Mouse (Mus musculus): Measurements from ENCODE around the gene Islr. TPM values are rescaled to one million over a fixed set of nuclear protein-coding genes. Genes with fewer than 3 reads are reported as not detected.
A peak's percentile ranks its signal among the peaks of the same experiment; 100 is the strongest.

Gene Islr
- polyA plus RNA-seq, 1 experiment from 2014 or later, result 4.9 TPM

DNA sequence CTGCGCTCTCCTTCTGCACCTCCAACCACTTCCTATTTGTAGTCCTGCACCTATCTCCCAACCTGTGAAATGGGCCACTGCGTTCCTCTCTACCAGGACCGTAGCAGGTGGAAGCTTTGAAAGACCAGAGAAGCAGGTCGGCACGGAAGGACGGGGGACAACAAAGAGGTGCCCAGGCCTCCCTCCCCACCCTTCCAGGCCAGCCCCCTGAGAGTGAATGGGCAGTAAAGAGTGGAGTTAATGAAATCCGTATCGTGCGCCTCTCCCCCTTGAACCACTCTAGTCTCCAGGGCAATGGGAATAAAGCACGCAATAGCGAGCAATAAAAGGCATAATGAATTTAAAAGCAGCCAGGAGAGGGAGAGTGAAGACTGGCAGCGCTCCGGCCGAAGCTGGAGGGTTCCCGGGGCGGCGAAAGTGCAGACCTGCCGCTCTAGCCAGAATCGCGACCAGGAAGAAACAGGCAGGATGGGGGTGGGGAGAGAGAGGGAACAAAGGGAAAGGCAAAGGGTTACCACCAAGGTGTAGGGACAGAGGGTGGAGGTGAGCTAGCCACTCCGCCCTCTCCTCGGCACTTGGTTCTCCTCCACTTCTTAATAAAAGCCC is 90.7 kb downstream of the Islr start:
- Histone ChIP-seq H3K36me3 (no peaks in the 10 kb centered on the region), H3K4me3 (no peak overlapping the region), H3K9me3 (replicated peaks) (no peaks in the 10 kb centered on the region), H3K4me2 (peak overlapping the region; percentile 16), H3K27ac (no peak overlapping the region), H3K4me1 (peaks cover 20% of the 10 kb centered on the region), H3K27me3 (replicated peaks) (peaks cover 84% of the 10 kb centered on the region), H3K9ac (no peak overlapping the region)
- ATAC-seq, result no peak
- 6% methylated on average over 22 of the region's 22 CpGs for WGBS (ENCODE audit: insufficient replicate concordance)

DNA sequence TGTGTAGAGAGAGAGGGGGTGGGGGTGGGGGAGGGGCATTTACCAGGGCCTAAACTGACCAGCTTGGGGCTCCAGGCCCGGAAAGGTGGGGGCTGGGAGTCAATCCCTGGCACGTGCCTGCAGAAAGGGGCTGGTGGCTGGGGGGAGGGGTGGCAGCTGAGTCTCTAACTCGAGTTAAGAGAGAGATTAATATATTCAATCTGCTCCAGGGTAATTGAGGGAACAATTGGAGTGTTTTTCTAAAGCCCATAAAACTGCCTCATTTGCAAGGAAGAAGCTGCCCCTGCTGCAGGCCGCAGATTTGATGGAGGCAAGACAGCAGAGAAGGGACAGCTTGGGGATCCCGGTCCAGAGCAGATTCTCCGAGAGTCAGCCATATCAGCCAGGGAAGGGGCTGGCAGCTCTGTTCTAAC is 91.2 kb downstream of the Islr start:
- Histone ChIP-seq H3K9me3 (replicated peaks) (no peaks in the 10 kb centered on the region), H3K9ac (no peak overlapping the region), H3K4me1 (peaks cover 20% of the 10 kb centered on the region), H3K36me3 (no peaks in the 10 kb centered on the region), H3K27ac (no peak overlapping the region), H3K4me3 (no peak overlapping the region), H3K4me2 (peak overlapping the region; percentile 16; the same call in 1 of the 2 replicates), H3K27me3 (replicated peaks) (peaks cover 79% of the 10 kb centered on the region)
- WGBS (ENCODE audit: insufficient replicate concordance), result 8% methylated on average over 6 of the region's 6 CpGs
- ATAC-seq, result no peak

GRCm38 (mm10) chr9:58112321-58112751 is 91.8 kb downstream of the Islr start:
- peaks cover 20% of the 10 kb centered on the region for H3K4me1 ChIP-seq
- no peak overlapping the region for H3K27ac ChIP-seq
- 16% methylated on average over 6 of the region's 6 CpGs for WGBS (ENCODE audit: insufficient replicate concordance)
- H3K36me3 ChIP-seq, result no peaks in the 10 kb centered on the region
- H3K9ac ChIP-seq, result no peak overlapping the region
- ATAC-seq, result no peak
- H3K4me3 ChIP-seq, result no peak overlapping the region
- H3K27me3 ChIP-seq (replicated peaks), result peaks cover 74% of the 10 kb centered on the region
- no peak overlapping the region for H3K4me2 ChIP-seq
- no peaks in the 10 kb centered on the region for H3K9me3 ChIP-seq (replicated peaks)

DNA sequence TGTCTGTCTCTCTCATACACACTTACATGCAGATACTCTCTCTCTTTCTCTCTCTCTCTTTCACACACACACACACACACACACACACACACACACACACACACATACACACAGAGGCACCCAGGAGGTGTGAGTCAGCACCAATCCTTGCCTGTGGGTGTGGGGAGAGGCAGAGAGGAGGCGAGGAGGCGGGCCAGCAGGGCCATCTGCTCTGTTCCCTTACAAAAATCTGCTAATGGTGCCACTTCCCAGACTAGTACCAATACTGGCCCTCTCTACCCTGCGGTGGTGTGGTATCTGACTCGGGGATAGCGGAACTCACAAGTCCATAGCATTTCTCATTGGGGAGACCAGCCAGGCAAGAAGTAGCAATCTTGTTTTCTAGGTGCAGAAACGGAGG is 92.7 kb downstream of the Islr start:
- Histone ChIP-seq H3K36me3 (no peaks in the 10 kb centered on the region), H3K9me3 (replicated peaks) (no peaks in the 10 kb centered on the region), H3K27me3 (replicated peaks) (peaks cover 66% of the 10 kb centered on the region), H3K9ac (no peak overlapping the region), H3K4me2 (no peak overlapping the region), H3K4me1 (peaks cover 20% of the 10 kb centered on the region), H3K27ac (no peak overlapping the region), H3K4me3 (no peak overlapping the region)
- ATAC-seq, result no peak
- WGBS (ENCODE audit: insufficient replicate concordance), result 49% methylated on average over 6 of the region's 6 CpGs

- Histone ChIP-seq H3K36me3 (no peaks in the 10 kb centered on the region), H3K4me3 (no peak overlapping the region), H3K27ac (no peak overlapping the region), H3K9me3 (replicated peaks) (no peaks in the 10 kb centered on the region), H3K4me1 (peaks cover 15% of the 10 kb centered on the region), H3K9ac (no peak overlapping the region), H3K4me2 (no peak overlapping the region), H3K27me3 (replicated peaks) (peaks cover 63% of the 10 kb centered on the region)
- ATAC-seq, result no peak
- WGBS (ENCODE audit: insufficient replicate concordance), result 58% methylated on average over 5 of the region's 5 CpGs
These were observed 93.3 kb downstream of the Islr start for GRCm38 (mm10) chr9:58110787-58111186.

- Histone ChIP-seq H3K9ac (no peak overlapping the region), H3K4me1 (peaks cover 3% of the 10 kb centered on the region), H3K27ac (no peak overlapping the region), H3K4me2 (no peak overlapping the region), H3K27me3 (replicated peaks) (peaks cover 45% of the 10 kb centered on the region), H3K4me3 (no peak overlapping the region), H3K9me3 (replicated peaks) (no peaks in the 10 kb centered on the region), H3K36me3 (no peaks in the 10 kb centered on the region)
- 46% methylated on average over 5 of the region's 5 CpGs for WGBS (ENCODE audit: insufficient replicate concordance)
- no peak for ATAC-seq
These were observed 96.6 kb downstream of the Islr start for GRCm38 (mm10) chr9:58107494-58107893.

Small RNA genes within 50 kb of the gene (microRNA-seq; reads per million reads assigned to microRNA genes)
- not detected for gene Mir6385

Other genes with a start within 250 kb of the Islr start
- gene Cyp11a1, start 197.9 kb downstream of the Islr start, polyA plus RNA-seq (2016; fragmentation: Nextera tagmentation; extraction: Ambion mirVana), result 0.10 TPM in 1 of 2 replicates, not detected in the other
- gene Stra6, start 140.5 kb downstream of the Islr start, polyA plus RNA-seq (2016; fragmentation: Nextera tagmentation; extraction: Ambion mirVana), result 0.60 and 1.2 TPM in 2 replicates
- gene Ccdc33, start 85.5 kb downstream of the Islr start, polyA plus RNA-seq (2016; fragmentation: Nextera tagmentation; extraction: Ambion mirVana), result not detected in 2 replicates
- gene Islr2, start within 50 bp of the Islr start, polyA plus RNA-seq (2016; fragmentation: Nextera tagmentation; extraction: Ambion mirVana), result 0.07 TPM in 1 of 2 replicates, not detected in the other
- 24.4 and 26.5 TPM in 2 replicates for gene Pml, start 45.5 kb upstream of the Islr start, polyA plus RNA-seq (2016; fragmentation: Nextera tagmentation; extraction: Ambion mirVana)
- gene Stoml1, start 48.9 kb upstream of the Islr start, polyA plus RNA-seq (2016; fragmentation: Nextera tagmentation; extraction: Ambion mirVana), result 6.5 and 6.6 TPM in 2 replicates
- gene Loxl1, start 108.9 kb upstream of the Islr start, polyA plus RNA-seq (2016; fragmentation: Nextera tagmentation; extraction: Ambion mirVana), result 3.7 and 5.1 TPM in 2 replicates
- not detected in 2 replicates for gene Tbc1d21, start 166.1 kb upstream of the Islr start, polyA plus RNA-seq (2016; fragmentation: Nextera tagmentation; extraction: Ambion mirVana)

All from liver, embryonic 12.5 days (tissue).